Mouse (Mus musculus): Measurements from ENCODE around the gene Synpo2. TPM values are rescaled to one million over a fixed set of nuclear protein-coding genes. Genes with fewer than 3 reads are reported as not detected.

Gene Synpo2
- polyA plus RNA-seq, 1 experiment from 2014 or later, result 2.2 TPM

DNA sequence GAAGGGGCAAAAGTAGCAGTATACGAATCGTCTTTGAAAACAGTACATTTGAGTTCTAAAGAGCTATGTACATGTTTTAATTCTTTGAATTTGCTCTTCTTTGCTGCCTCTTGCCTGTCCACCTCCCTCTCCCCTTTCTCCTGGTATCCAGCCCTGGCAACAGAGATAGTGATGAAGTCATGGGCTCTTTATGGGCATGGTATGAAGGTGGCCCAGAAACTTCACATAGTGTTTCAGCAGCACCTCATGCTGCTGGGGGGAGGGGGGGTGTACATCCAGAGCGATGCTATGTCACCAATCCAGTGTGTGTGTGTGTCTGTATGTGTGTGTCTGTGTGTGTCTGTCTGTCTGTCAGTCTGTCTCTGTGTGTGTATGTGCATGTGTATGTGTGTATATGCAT, 95.8 kb downstream of the Synpo2 start:
- H3K27ac ChIP-seq (ENCODE audit: low read depth, low read length), result no peak overlapping the region
- ATAC-seq (ENCODE audit: insufficient read depth, low FRiP score, low TSS enrichment) (no peak), DNase-seq (ENCODE audit: low spot score) (no peak)
- H3K4me1 ChIP-seq (ENCODE audit: control insufficient read depth, insufficient read depth, low read length), result no peaks in the 10 kb centered on the region
- no peak overlapping the region for H3K4me3 ChIP-seq (ENCODE audit: low read depth, low read length)
- H3K9ac ChIP-seq (ENCODE audit: low read length), result no peak overlapping the region
- H3K36me3 ChIP-seq (ENCODE audit: control insufficient read depth, insufficient read depth, low read length), result no peaks in the 10 kb centered on the region
- H3K4me2 ChIP-seq (ENCODE audit: low read depth), result no peak overlapping the region
- 87% methylated on average over 3 of the region's 3 CpGs for WGBS
- no peaks in the 10 kb centered on the region for H3K27me3 ChIP-seq (ENCODE audit: control insufficient read depth, insufficient read depth, low read length)
- no peaks in the 10 kb centered on the region for H3K9me3 ChIP-seq (ENCODE audit: control insufficient read depth, low read length)

DNA sequence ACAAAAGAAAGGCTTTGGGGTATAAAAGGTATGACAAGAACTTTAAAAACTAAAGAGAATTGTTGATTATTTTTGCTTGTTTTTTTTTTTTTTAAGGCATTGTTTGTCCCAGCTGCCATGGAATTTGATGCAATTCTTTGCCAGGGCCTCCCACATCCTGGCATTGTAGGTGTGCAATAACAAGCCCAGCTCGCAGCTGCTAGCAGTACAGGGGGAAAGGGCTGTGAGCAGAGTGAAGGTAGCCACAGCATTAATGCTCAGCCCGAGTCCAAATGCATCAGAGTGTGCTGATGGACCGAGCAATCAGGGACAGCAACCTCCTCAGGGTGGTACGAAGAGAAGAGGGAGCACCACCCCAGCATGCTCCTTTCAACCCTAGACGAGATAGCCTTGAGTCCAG, 96.3 kb downstream of the Synpo2 start:
- Histone ChIP-seq H3K36me3 (ENCODE audit: control insufficient read depth, insufficient read depth, low read length) (no peaks in the 10 kb centered on the region), H3K27ac (ENCODE audit: low read depth, low read length) (no peak overlapping the region), H3K9ac (ENCODE audit: low read length) (no peak overlapping the region), H3K27me3 (ENCODE audit: control insufficient read depth, insufficient read depth, low read length) (no peaks in the 10 kb centered on the region), H3K4me2 (ENCODE audit: low read depth) (no peak overlapping the region), H3K4me1 (ENCODE audit: control insufficient read depth, insufficient read depth, low read length) (no peaks in the 10 kb centered on the region), H3K4me3 (ENCODE audit: low read depth, low read length) (no peak overlapping the region), H3K9me3 (ENCODE audit: control insufficient read depth, low read length) (no peaks in the 10 kb centered on the region)
- ATAC-seq (ENCODE audit: insufficient read depth, low FRiP score, low TSS enrichment) (no peak), DNase-seq (ENCODE audit: low spot score) (no peak)
- WGBS, result 80% methylated on average over 5 of the region's 5 CpGs

DNA sequence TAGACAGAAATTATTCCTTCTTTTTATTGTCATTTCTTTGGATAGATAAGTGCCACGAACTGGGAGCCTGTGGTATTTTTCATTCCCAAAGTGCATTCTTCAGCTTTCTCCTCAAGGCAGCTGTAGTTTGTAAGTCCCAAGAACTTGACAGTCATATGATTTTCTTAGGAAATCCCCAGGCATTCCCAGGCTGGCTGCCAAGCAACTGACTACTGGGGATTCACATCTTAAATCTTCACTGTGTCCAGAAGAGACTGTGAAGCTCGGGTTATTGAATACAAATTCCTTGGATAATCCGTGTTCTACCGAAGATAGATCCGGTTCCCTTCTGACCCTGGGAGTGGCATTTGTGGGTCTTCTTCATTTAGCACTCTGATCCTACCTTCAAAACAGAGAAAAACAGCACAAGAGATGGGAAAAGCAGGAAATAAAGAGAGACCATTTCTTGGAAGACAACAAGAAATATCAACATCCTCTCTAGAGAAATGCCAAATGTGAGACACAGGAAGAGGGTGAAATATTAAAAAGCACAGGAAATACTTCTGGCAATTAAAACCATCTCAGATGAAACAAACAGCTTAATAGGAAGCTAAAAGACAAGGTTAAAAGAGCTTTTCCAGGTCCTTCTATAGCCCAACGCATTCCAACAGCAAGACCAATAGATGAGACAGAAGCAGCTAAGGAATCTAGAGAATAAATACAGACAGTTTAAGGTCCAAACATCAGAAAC, 97.5 kb downstream of the Synpo2 start:
- H3K36me3 ChIP-seq (ENCODE audit: control insufficient read depth, insufficient read depth, low read length), result no peaks in the 10 kb centered on the region
- no peak for DNase-seq (ENCODE audit: low spot score)
- H3K4me2 ChIP-seq (ENCODE audit: low read depth), result no peak overlapping the region
- H3K9ac ChIP-seq (ENCODE audit: low read length), result no peak overlapping the region
- WGBS, result 81% methylated on average over 6 of the region's 6 CpGs
- H3K27me3 ChIP-seq (ENCODE audit: control insufficient read depth, insufficient read depth, low read length), result no peaks in the 10 kb centered on the region
- no peak for ATAC-seq (ENCODE audit: insufficient read depth, low FRiP score, low TSS enrichment)
- no peak overlapping the region for H3K27ac ChIP-seq (ENCODE audit: low read depth, low read length)
- H3K4me1 ChIP-seq (ENCODE audit: control insufficient read depth, insufficient read depth, low read length), result no peaks in the 10 kb centered on the region
- H3K9me3 ChIP-seq (ENCODE audit: control insufficient read depth, low read length), result no peaks in the 10 kb centered on the region
- H3K4me3 ChIP-seq (ENCODE audit: low read depth, low read length), result no peak overlapping the region

DNA sequence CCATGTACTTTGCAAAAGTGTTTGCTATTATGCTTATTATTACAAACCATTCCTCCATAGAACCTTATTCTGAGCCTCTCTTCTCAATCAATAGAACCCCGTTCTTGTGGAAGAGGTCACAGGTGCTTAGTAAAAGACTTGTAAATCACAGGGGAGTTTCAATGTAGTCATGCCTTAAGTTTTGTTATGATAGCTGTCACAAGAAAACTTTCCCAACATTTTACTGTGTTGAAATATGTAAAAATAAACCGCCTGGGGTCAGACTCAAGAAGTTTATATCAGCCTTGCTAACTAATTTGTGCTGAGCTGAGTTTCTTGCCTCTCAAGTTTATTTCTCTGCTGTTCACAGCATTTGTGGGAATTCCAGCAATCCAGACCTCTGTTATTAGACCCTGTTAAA, 103.8 kb downstream of the Synpo2 start:
- DNase-seq (ENCODE audit: low spot score), result no peak
- no peaks in the 10 kb centered on the region for H3K9me3 ChIP-seq (ENCODE audit: control insufficient read depth, low read length)
- H3K27ac ChIP-seq (ENCODE audit: low read depth, low read length), result no peak overlapping the region
- 85% methylated on average over 2 of the region's 2 CpGs for WGBS
- no peaks in the 10 kb centered on the region for H3K27me3 ChIP-seq (ENCODE audit: control insufficient read depth, insufficient read depth, low read length)
- H3K4me3 ChIP-seq (ENCODE audit: low read depth, low read length), result no peak overlapping the region
- H3K4me2 ChIP-seq (ENCODE audit: low read depth), result no peak overlapping the region
- H3K4me1 ChIP-seq (ENCODE audit: control insufficient read depth, insufficient read depth, low read length), result no peaks in the 10 kb centered on the region
- no peaks in the 10 kb centered on the region for H3K36me3 ChIP-seq (ENCODE audit: control insufficient read depth, insufficient read depth, low read length)
- no peak for ATAC-seq (ENCODE audit: insufficient read depth, low FRiP score, low TSS enrichment)
- H3K9ac ChIP-seq (ENCODE audit: low read length), result no peak overlapping the region

DNA sequence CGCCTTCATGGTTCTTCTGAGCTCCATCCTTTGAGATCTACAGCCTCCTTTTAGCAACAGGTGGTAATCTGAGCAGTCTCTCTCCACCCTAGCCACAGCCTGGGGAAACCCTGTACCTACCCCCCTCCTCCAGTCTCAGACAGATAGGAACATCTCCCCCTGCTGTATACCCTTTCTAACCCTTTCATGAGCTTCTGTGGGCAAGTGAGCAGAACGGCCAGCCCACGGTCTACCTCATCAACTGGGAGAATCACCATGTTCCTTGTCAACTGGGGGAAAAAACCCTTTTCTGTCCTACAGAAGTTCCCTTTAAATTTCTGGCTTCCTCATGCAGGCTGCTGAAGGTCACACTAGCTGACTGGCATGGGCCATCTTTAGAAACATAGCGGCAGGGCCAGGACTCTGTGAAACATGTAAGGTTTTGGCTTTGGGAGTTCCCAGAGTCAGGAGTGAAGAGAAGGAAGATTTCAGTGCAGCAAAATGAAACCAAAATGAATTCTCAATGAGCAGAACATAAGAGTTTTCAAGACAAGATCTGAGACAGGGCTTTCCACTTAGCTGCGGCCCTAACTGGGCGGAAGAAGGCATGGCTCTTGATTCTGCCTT, 104.7 kb downstream of the Synpo2 start:
- DNase-seq (ENCODE audit: low spot score) (no peak), ATAC-seq (ENCODE audit: insufficient read depth, low FRiP score, low TSS enrichment) (no peak)
- Histone ChIP-seq H3K27me3 (ENCODE audit: control insufficient read depth, insufficient read depth, low read length) (no peaks in the 10 kb centered on the region), H3K36me3 (ENCODE audit: control insufficient read depth, insufficient read depth, low read length) (no peaks in the 10 kb centered on the region), H3K9ac (ENCODE audit: low read length) (no peak overlapping the region), H3K9me3 (ENCODE audit: control insufficient read depth, low read length) (no peaks in the 10 kb centered on the region), H3K4me1 (ENCODE audit: control insufficient read depth, insufficient read depth, low read length) (no peaks in the 10 kb centered on the region), H3K4me2 (ENCODE audit: low read depth) (no peak overlapping the region), H3K27ac (ENCODE audit: low read depth, low read length) (no peak overlapping the region), H3K4me3 (ENCODE audit: low read depth, low read length) (no peak overlapping the region)
- 95% methylated on average over 6 of the region's 6 CpGs for WGBS

DNA sequence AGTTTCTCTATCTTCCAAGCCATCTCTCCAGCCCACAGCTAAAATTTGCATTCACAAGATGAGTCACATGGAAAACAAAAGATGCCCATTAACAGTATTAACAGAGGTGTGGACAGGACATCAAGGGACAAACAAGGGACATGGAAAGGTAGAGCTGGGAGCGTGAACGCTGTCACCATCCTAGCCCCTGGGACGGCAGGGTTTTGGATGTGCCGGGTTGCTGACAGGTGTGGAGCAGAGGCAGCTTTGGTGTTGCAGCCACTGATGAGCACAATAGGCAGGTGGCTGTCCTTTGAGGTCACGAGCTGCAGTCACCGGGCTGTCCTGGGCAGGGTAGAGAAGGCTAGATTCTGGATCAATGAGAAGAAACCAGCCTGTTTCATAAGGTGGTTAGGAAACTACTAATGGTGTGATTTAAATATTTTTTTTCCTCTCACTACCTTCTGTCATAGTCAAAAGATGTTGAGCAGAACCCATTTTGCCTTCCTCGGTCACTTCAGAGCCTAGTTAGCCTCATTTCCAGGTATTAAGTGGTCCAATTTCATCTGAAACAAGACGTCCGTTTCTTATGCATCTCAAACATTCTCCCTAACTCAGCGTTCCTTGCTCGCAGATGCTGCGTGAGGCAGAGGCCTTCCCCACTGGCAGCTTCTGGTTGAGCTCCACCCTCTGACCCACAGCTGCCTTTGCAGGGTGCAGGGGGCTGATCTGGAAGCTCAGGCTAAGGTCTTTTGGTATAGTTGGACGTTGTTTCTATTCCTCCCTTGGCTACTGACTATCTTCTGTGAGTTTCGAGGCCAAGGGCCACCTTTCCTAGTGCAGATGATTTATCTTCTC, 105.4 kb downstream of the Synpo2 start:
- Histone ChIP-seq H3K9me3 (ENCODE audit: control insufficient read depth, low read length) (no peaks in the 10 kb centered on the region), H3K4me3 (ENCODE audit: low read depth, low read length) (no peak overlapping the region), H3K4me2 (ENCODE audit: low read depth) (no peak overlapping the region), H3K9ac (ENCODE audit: low read length) (no peak overlapping the region), H3K4me1 (ENCODE audit: control insufficient read depth, insufficient read depth, low read length) (no peaks in the 10 kb centered on the region), H3K36me3 (ENCODE audit: control insufficient read depth, insufficient read depth, low read length) (no peaks in the 10 kb centered on the region), H3K27me3 (ENCODE audit: control insufficient read depth, insufficient read depth, low read length) (no peaks in the 10 kb centered on the region), H3K27ac (ENCODE audit: low read depth, low read length) (no peak overlapping the region)
- ATAC-seq (ENCODE audit: insufficient read depth, low FRiP score, low TSS enrichment) (no peak), DNase-seq (ENCODE audit: low spot score) (no peak)
- 85% methylated on average over 14 of the region's 14 CpGs for WGBS

DNA sequence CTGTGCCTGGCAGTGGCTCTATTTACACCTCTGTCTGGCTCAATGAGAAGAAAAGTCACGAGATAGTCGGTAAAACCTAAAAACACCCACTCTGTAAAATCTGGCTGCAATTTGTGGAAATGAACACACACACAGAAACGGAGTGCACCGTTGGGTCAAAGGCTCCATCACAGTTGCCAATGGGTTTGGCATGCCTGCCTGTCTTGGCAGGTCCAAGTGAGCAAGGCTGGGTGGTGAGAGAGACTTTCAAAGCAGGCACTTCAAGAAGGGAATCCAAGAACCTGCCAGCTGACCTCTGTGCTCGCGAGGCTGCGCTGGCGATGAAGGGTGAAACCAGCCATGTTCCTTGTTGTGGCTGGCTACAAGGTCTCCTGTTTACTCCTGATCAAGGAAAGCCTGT, 107.2 kb downstream of the Synpo2 start:
- Histone ChIP-seq H3K4me3 (ENCODE audit: low read depth, low read length) (no peak overlapping the region), H3K36me3 (ENCODE audit: control insufficient read depth, insufficient read depth, low read length) (no peaks in the 10 kb centered on the region), H3K27me3 (ENCODE audit: control insufficient read depth, insufficient read depth, low read length) (no peaks in the 10 kb centered on the region), H3K9me3 (ENCODE audit: control insufficient read depth, low read length) (no peaks in the 10 kb centered on the region), H3K4me2 (ENCODE audit: low read depth) (no peak overlapping the region), H3K27ac (ENCODE audit: low read depth, low read length) (no peak overlapping the region), H3K9ac (ENCODE audit: low read length) (no peak overlapping the region), H3K4me1 (ENCODE audit: control insufficient read depth, insufficient read depth, low read length) (no peaks in the 10 kb centered on the region)
- WGBS, result 73% methylated on average over 8 of the region's 8 CpGs
- DNase-seq (ENCODE audit: low spot score) (no peak), ATAC-seq (ENCODE audit: insufficient read depth, low FRiP score, low TSS enrichment) (no peak)

DNA sequence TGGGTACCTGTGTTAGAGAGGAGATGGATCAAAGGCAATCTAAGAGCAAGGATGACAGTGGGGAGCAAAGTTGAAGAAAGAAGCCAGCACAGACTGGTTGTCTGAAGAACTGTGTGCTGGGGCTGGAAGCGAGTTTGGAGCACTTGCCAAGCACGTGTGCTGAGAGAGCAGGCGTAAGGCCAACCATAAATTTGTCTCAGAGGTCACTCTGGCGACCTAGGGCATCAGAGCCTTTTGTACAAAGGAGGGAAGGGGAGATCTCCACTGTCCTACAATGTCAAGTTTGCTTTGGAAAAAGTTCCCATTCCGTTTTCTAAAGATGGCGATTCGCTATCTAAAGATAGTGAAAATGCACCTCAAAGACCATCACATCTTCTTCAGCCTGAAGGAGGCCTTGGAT, 107.9 kb downstream of the Synpo2 start:
- H3K9me3 ChIP-seq (ENCODE audit: control insufficient read depth, low read length), result no peaks in the 10 kb centered on the region
- no peaks in the 10 kb centered on the region for H3K36me3 ChIP-seq (ENCODE audit: control insufficient read depth, insufficient read depth, low read length)
- no peak overlapping the region for H3K27ac ChIP-seq (ENCODE audit: low read depth, low read length)
- no peaks in the 10 kb centered on the region for H3K4me1 ChIP-seq (ENCODE audit: control insufficient read depth, insufficient read depth, low read length)
- no peak overlapping the region for H3K9ac ChIP-seq (ENCODE audit: low read length)
- no peaks in the 10 kb centered on the region for H3K27me3 ChIP-seq (ENCODE audit: control insufficient read depth, insufficient read depth, low read length)
- H3K4me2 ChIP-seq (ENCODE audit: low read depth), result no peak overlapping the region
- H3K4me3 ChIP-seq (ENCODE audit: low read depth, low read length), result no peak overlapping the region
- WGBS, result 47% methylated on average over 7 of the region's 7 CpGs
- ATAC-seq (ENCODE audit: insufficient read depth, low FRiP score, low TSS enrichment), result no peak
- no peak for DNase-seq (ENCODE audit: low spot score)
